Comparison of ENCODE assay signal across 16 mouse cellular contexts in genomic region chr11:97463166-97463565, GRCm38 (mm10). TPM values are rescaled to one million over a fixed set of nuclear protein-coding genes. Genes with fewer than 3 reads are reported as not detected.
"Had no signal": no experiment of that assay in that cellular context is flagged by ENCODE, and none has a peak within 500 bp of the region (broad histone marks: within the 10 kb centered on the region; RNA-seq: fewer than 3 reads in every experiment).

No protein-coding gene starts in this region.

- H3K4me3 ChIP-seq: liver, embryonic 15.5 days; myocyte; neural tube, embryonic 15.5 days had no signal

- H3K9me3 ChIP-seq: liver, embryonic 15.5 days; neural tube, embryonic 15.5 days had no signal

- H3K27ac ChIP-seq: liver, embryonic 15.5 days; neural tube, embryonic 15.5 days had no signal

- H3K27me3 ChIP-seq: liver, embryonic 15.5 days; neural tube, embryonic 15.5 days had no signal

- DNase-seq: kidney, postnatal 14 days; left cerebral cortex, postnatal 4 days; lung, adult 2 months; lung, postnatal 36 days; right cerebral cortex, adult 18-20 months; right cerebral cortex, postnatal 25 days; thymus, postnatal 36 days had no signal

- H3K4me2 ChIP-seq: liver, embryonic 11.5 days; liver, embryonic 15.5 days; midbrain, embryonic 11.5 days; neural tube, embryonic 15.5 days had no signal

- ATAC-seq: lung, postnatal 0 days had no signal

- H3K4me1 ChIP-seq: neural tube, embryonic 15.5 days had no signal

- H3K9ac ChIP-seq: liver, embryonic 15.5 days; neural tube, embryonic 15.5 days had no signal

RNA-seq across cellular contexts. Expression of gene 4933428G20Rik, which starts 37.0 kb away (rescaled TPM):
- polyA plus RNA-seq: large intestine, adult 2 months; midbrain, embryonic 11.5 days; neural tube, embryonic 11.5 days; small intestine, adult 2 months had no signal
